Mouse (Mus musculus) C2C12 (cell line): ENCODE results near the gene Rtl10.

Experiments
- CEBPB ChIP-seq: IDR thresholded peaks from one replicate; pipeline ENCODE4 v1.6.1; 2011; ENCODE audit warnings: low read depth, mild to moderate bottlenecking, control low read depth, moderate library complexity
- CTCF ChIP-seq: IDR thresholded peaks from one replicate; pipeline ENCODE4 v1.5.1; 2011; ENCODE audit not compliant: control insufficient read depth, insufficient read depth, insufficient read length
- FOSL1 ChIP-seq: IDR thresholded peaks from one replicate; pipeline ENCODE4 v1.8.0; 2011; ENCODE audit warnings: mild to moderate bottlenecking, low read length; ENCODE audit not compliant: poor library complexity, insufficient read depth, severe bottlenecking

DNA sequence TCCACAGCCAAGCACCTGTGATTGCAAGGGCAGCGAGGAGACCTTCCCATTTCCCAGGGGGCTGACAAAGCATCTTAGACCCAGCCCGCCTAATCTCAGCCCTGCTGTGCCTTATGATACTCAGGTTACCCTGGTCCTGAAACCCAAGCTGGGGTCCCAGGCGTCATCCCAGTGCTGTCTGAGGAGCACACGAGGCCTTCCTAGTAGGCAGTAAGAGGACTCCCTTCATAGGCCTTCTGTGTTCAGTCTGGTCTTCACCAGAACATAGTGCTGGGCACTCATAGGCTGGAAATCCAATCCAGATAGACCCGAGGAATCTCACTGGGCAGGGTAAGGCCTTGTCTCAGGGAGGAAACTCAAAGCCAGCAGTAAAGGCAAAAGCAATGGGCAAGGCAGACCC, 14.9 kb upstream of the Rtl10 start:
- no peak for TF ChIP-seq CTCF
- no peak for TF ChIP-seq CEBPB
- TF ChIP-seq FOSL1: no peak
